Mouse (Mus musculus) kidney, embryonic 15.5 days (tissue): ENCODE results near the gene Gucd1. TPM values are rescaled to one million over a fixed set of nuclear protein-coding genes. Genes with fewer than 3 reads are reported as not detected.
"Not testable (repeated sequence)": the region's sequence is repeated elsewhere in the genome, so short reads cannot be mapped to it uniquely, and the experiment has no call there.

Experiments used
- ATAC-seq: fragments of 200-750 bp; cut with Nextera tagmentation; replicated peaks from 2 replicates; pipeline ENCODE4 v1.8.0; 2017; ENCODE audit warnings: moderate TSS enrichment; ENCODE audit not compliant: low FRiP score
- H3K27ac ChIP-seq: fragments of 300-500 bp; sonication (generic); 2 replicates; pipeline ENCODE4 v1.5.1; 2015; ENCODE audit warnings: mild to moderate bottlenecking, inconsistent platforms
- H3K27me3 ChIP-seq: fragments of 300-500 bp; sonication (generic); 2 replicates; pipeline ENCODE4 v1.6.1; 2015; ENCODE audit warnings: inconsistent platforms
- H3K36me3 ChIP-seq: fragments of 300-500 bp; sonication (generic); 2 replicates; pipeline ENCODE4 v1.6.1; 2015; ENCODE audit warnings: inconsistent platforms
- H3K4me1 ChIP-seq: fragments of 300-500 bp; sonication (generic); 2 replicates; pipeline ENCODE4 v1.6.1; 2015; ENCODE audit warnings: inconsistent platforms
- H3K4me2 ChIP-seq: fragments of 300-500 bp; sonication (generic); 2 replicates; pipeline ENCODE4 v1.6.1; 2015; ENCODE audit warnings: moderate library complexity, mild to moderate bottlenecking, inconsistent platforms
- H3K4me3 ChIP-seq: fragments of 300-500 bp; sonication (generic); replicated peaks from 2 replicates; pipeline ENCODE4 v1.5.1; 2015; ENCODE audit warnings: mild to moderate bottlenecking, inconsistent platforms
- H3K9ac ChIP-seq: fragments of 300-500 bp; sonication (generic); 2 replicates; pipeline ENCODE4 v1.6.1; 2015; ENCODE audit warnings: mild to moderate bottlenecking, inconsistent platforms
- H3K9me3 ChIP-seq: fragments of 300-500 bp; sonication (generic); replicated peaks from 2 replicates; pipeline ENCODE4 v1.6.1; 2016; ENCODE audit warnings: inconsistent platforms
- WGBS: fragments of 180-500 bp; shearing (Covaris S2); methylation state at CpG from one replicate; pipeline ENCODE4 v1.1.7; 2015; ENCODE audit warnings: mixed read lengths; 5-methylcytosine and 5-hydroxymethylcytosine counted together
- polyA plus RNA-seq: library from polyadenylated mRNA; unstranded; fragments of >200 nt; fragmentation: Nextera tagmentation; extraction: Ambion mirVana; gene quantifications from 2 replicates; pipeline ENCODE4 v1.2.1, GENCODE M21; 2015

Gene Gucd1
- 44.2 and 46.0 TPM in 2 replicates for polyA plus RNA-seq

- Histone ChIP-seq H3K4me2 (peak within 1 kb of the TSS; percentile 87), H3K9ac (peak within 1 kb of the TSS; percentile 94), H3K36me3 (peaks cover 35% of the 10 kb centered on the region), H3K9me3 (no peaks in the 10 kb centered on the region), H3K4me1 (peaks cover 49% of the 10 kb centered on the region), H3K4me3 (peak within 1 kb of the TSS; percentile 79), H3K27me3 (no peaks in the 10 kb centered on the region), H3K27ac (peak within 1 kb of the TSS; percentile 100)
- WGBS, result under 1% methylated on average over 20 of the region's 20 CpGs
- ATAC-seq, result peak; percentile 89
These were observed at the start of gene Gucd1 for GRCm38 (mm10) chr10:75517758-75518143. Gucd1 (minus strand) TSS chr10:75517972.

GRCm38 (mm10) chr10:75566765-75567164 lies 49.0 kb upstream of the Gucd1 start:
- not testable (repeated sequence) for ATAC-seq, H3K9ac ChIP-seq, H3K4me2 ChIP-seq, H3K9me3 ChIP-seq, H3K36me3 ChIP-seq, H3K4me3 ChIP-seq
- peaks cover 11% of the 10 kb centered on the region; the same call in 1 of the 2 replicates for H3K27me3 ChIP-seq
- 84% methylated on average over 2 of the region's 2 CpGs for WGBS
- H3K27ac ChIP-seq, result peak overlapping the region; percentile 87
- H3K4me1 ChIP-seq, result peaks cover 44% of the 10 kb centered on the region

GRCm38 (mm10) chr10:75566321-75566720 lies 48.5 kb upstream of the Gucd1 start:
- Histone ChIP-seq H3K27me3 (peaks cover 15% of the 10 kb centered on the region), H3K4me2 (peak overlapping the region; percentile 14; the same call in 1 of the 2 replicates), H3K4me3 (no peak overlapping the region), H3K36me3 (no peaks in the 10 kb centered on the region), H3K4me1 (peaks cover 40% of the 10 kb centered on the region), H3K27ac (peak overlapping the region; percentile 87), H3K9ac (no peak overlapping the region), H3K9me3 (no peaks in the 10 kb centered on the region)
- ATAC-seq, result no peak
- WGBS, result 74% methylated on average over 5 of the region's 5 CpGs

- H3K4me1 ChIP-seq, result peaks cover 38% of the 10 kb centered on the region
- ATAC-seq, result peak; percentile 79
- WGBS, result 45% methylated on average over 7 of the region's 7 CpGs
- 0 out of 2 replicates have a peak overlapping the region, but pooled peaks have one; percentile 14 for H3K4me2 ChIP-seq
- no peak overlapping the region for H3K4me3 ChIP-seq
- no peaks in the 10 kb centered on the region for H3K9me3 ChIP-seq
- peaks cover 19% of the 10 kb centered on the region for H3K27me3 ChIP-seq
- no peaks in the 10 kb centered on the region for H3K36me3 ChIP-seq
- H3K27ac ChIP-seq, result peak overlapping the region; percentile 87
- no peak overlapping the region for H3K9ac ChIP-seq
These were observed 48.1 kb upstream of the Gucd1 start for GRCm38 (mm10) chr10:75565906-75566305.

- peak; percentile 7; the same call in 1 of the 2 replicates for ATAC-seq
- H3K4me3 ChIP-seq, result no peak overlapping the region
- 49% methylated on average over 6 of the region's 6 CpGs for WGBS
- H3K27me3 ChIP-seq, result peaks cover 24% of the 10 kb centered on the region
- no peak overlapping the region for H3K9ac ChIP-seq
- H3K4me2 ChIP-seq, result no peak overlapping the region
- no peaks in the 10 kb centered on the region for H3K9me3 ChIP-seq
- H3K4me1 ChIP-seq, result peaks cover 39% of the 10 kb centered on the region
- H3K36me3 ChIP-seq, result no peaks in the 10 kb centered on the region
- peak overlapping the region; percentile 87 for H3K27ac ChIP-seq
These were observed 47.7 kb upstream of the Gucd1 start for GRCm38 (mm10) chr10:75565436-75565835.

GRCm38 (mm10) chr10:75564687-75565265 lies 47.0 kb upstream of the Gucd1 start:
- peak overlapping the region; percentile 87 for H3K27ac ChIP-seq
- H3K4me3 ChIP-seq, result no peak overlapping the region
- peaks cover 42% of the 10 kb centered on the region for H3K4me1 ChIP-seq
- no peaks in the 10 kb centered on the region for H3K9me3 ChIP-seq
- peaks cover 31% of the 10 kb centered on the region for H3K27me3 ChIP-seq
- H3K36me3 ChIP-seq, result no peaks in the 10 kb centered on the region
- ATAC-seq, result no peak
- H3K4me2 ChIP-seq, result 0 out of 2 replicates have a peak overlapping the region, but pooled peaks have one; percentile 0
- 77% methylated on average over 12 of the region's 12 CpGs for WGBS
- no peak overlapping the region for H3K9ac ChIP-seq

GRCm38 (mm10) chr10:75562596-75562995 lies 44.8 kb upstream of the Gucd1 start:
- Histone ChIP-seq H3K4me2 (no peak overlapping the region), H3K4me3 (no peak overlapping the region), H3K9me3 (no peaks in the 10 kb centered on the region), H3K4me1 (peaks cover 48% of the 10 kb centered on the region), H3K27me3 (peaks cover 40% of the 10 kb centered on the region), H3K36me3 (no peaks in the 10 kb centered on the region), H3K27ac (no peak overlapping the region), H3K9ac (no peak overlapping the region)
- no peak for ATAC-seq
- 85% methylated on average over 8 of the region's 8 CpGs for WGBS

- 61% methylated on average over 10 of the region's 10 CpGs for WGBS
- H3K4me1 ChIP-seq, result peaks cover 63% of the 10 kb centered on the region
- H3K4me3 ChIP-seq, result peak within 1 kb of the TSS; percentile 64; the same call in 1 of the 2 replicates
- peak within 1 kb of the TSS; percentile 71; the same call in 1 of the 2 replicates for H3K9ac ChIP-seq
- H3K27ac ChIP-seq, result no peak within 1 kb of the TSS
- no peaks in the 10 kb centered on the region for H3K9me3 ChIP-seq
- H3K36me3 ChIP-seq, result no peaks in the 10 kb centered on the region
- ATAC-seq, result no peak
- H3K4me2 ChIP-seq, result peak within 1 kb of the TSS; percentile 99
- peaks cover 40% of the 10 kb centered on the region for H3K27me3 ChIP-seq
These were observed 43.4 kb upstream of the Gucd1 start, which contains the start of gene Ggt1 for GRCm38 (mm10) chr10:75561071-75561654. Ggt1 (plus strand) TSS chr10:75561604.

- Histone ChIP-seq H3K36me3 (no peaks in the 10 kb centered on the region), H3K27ac (no peak overlapping the region), H3K4me2 (peak overlapping the region; percentile 99), H3K4me1 (peaks cover 64% of the 10 kb centered on the region), H3K27me3 (peaks cover 40% of the 10 kb centered on the region), H3K9me3 (no peaks in the 10 kb centered on the region), H3K4me3 (peak overlapping the region; percentile 64), H3K9ac (peak overlapping the region; percentile 71)
- WGBS, result 8% methylated on average over 6 of the region's 6 CpGs
- ATAC-seq, result 0 out of 2 replicates have a peak, but pooled peaks have one; percentile 12
These were observed 42.8 kb upstream of the Gucd1 start for GRCm38 (mm10) chr10:75560549-75560899.

GRCm38 (mm10) chr10:75559676-75560548 lies 42.1 kb upstream of the Gucd1 start, which contains the start of gene Lrrc75b:
Lrrc75b (minus strand) TSS chr10:75560330.
- WGBS, result under 1% methylated on average over 75 of the region's 75 CpGs
- no peaks in the 10 kb centered on the region for H3K9me3 ChIP-seq
- peaks cover 40% of the 10 kb centered on the region for H3K27me3 ChIP-seq
- peak within 1 kb of the TSS; percentile 64 for H3K4me3 ChIP-seq
- H3K36me3 ChIP-seq, result no peaks in the 10 kb centered on the region
- H3K4me1 ChIP-seq, result peaks cover 61% of the 10 kb centered on the region
- 0 out of 2 replicates have a peak within 1 kb of the TSS, but pooled peaks have one; percentile 28 for H3K27ac ChIP-seq
- ATAC-seq, result peak; percentile 41
- peak within 1 kb of the TSS; percentile 71 for H3K9ac ChIP-seq
- H3K4me2 ChIP-seq, result peak within 1 kb of the TSS; percentile 99

- ATAC-seq, result no peak
- H3K4me2 ChIP-seq, result peak overlapping the region; percentile 99
- H3K4me3 ChIP-seq, result peak overlapping the region; percentile 64
- no peaks in the 10 kb centered on the region for H3K36me3 ChIP-seq
- WGBS, result 5% methylated on average over 14 of the region's 14 CpGs
- peak overlapping the region; percentile 71; the same call in 1 of the 2 replicates for H3K9ac ChIP-seq
- H3K4me1 ChIP-seq, result peaks cover 59% of the 10 kb centered on the region
- H3K27ac ChIP-seq, result no peak overlapping the region
- peaks cover 40% of the 10 kb centered on the region for H3K27me3 ChIP-seq
- no peaks in the 10 kb centered on the region for H3K9me3 ChIP-seq
These were observed 41.4 kb upstream of the Gucd1 start for GRCm38 (mm10) chr10:75559041-75559675.
